Mouse (Mus musculus): ENCODE measurements around the gene Thtpa.

Gene Thtpa

DNA sequence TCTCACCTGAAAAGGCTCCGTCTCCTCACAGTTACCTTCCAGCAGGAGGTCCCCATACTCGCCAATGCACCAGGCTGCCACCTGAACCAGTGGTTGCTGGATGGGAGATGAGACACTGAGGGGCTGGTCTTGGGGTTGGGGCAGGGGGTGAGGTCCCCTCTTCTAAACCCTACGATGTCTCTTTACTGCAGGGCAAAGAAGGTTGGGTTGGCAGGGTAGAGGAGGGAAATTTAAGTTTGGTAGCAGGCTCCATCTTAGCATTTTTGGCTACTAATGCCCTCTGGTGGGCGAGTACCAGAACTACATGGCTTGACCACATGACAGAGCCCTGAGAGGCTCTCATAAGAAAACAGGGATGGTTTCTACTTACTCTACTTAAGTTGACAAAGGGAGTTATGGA, 7.0 kb downstream of the Thtpa start:
- in situ Hi-C loops (cut with MboI; ENCODE audit: unreplicated experiment in 2 of 2): loop anchor here (10.0 to 25.0 kb wide), 2 partner anchors 653 to 661 kb away; partner anchors contain the start of genes Cideb (in 2 of the 2), Ltb4r1 (in 1 of the 2) and Ltb4r2 (in 1 of the 2)

DNA sequence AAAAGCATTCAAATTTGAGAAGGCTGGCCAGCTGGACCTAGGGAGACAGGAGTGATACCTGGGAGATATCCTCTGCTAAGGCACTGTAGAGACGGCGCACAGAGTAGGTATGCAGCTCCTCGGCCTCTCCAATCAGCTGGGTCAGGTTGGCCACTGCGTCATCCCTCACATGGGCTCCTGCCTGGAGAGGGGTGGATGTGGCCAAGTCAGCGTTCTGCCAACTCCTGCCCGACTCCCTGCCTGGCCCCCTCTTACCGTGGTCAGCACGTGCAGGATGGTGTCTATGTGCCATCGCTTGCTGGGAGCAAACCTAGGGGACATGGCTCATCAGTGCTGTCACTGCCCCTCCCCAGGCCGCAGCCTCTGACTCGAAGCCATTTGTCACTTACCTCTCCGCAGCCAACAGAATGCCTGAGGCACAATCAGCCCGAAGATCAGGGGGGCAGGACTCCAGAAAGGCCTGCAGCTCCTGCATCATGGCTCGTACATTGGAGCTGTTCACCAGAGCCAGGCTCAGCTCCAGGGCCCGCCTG, 7.7 kb downstream of the Thtpa start:
- in situ Hi-C loops (cut with MboI; ENCODE audit: unreplicated experiment in 2 of 2): loop anchor here (10.0 to 25.0 kb wide), 2 partner anchors 652 to 660 kb away; partner anchors contain the start of genes Cideb (in 2 of the 2), Ltb4r1 (in 1 of the 2) and Ltb4r2 (in 1 of the 2)

DNA sequence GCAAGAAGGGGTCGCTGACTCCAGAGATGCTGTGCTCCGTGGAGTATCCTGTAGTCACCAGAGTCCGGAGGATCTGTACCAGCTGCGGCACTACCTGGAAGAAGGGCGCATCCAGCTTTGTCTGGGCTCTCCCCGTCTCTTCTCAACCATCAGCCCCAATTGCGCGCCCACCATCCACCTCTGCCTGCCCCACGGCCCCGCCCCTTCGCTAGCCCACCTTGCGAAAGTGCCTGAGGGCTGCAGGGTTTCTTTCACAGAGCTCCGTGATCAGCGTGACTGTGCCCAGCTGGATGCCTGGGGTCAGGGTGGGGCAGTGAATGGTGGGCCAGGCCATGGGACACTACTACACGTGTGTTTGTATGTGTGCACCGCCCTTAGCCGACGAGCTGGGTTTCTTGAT, 9.8 kb downstream of the Thtpa start:
- in situ Hi-C loops (cut with MboI; ENCODE audit: unreplicated experiment in 2 of 2): loop anchor here (10.0 to 25.0 kb wide), 2 partner anchors 650 to 658 kb away; partner anchors contain the start of genes Cideb (in 2 of the 2), Ltb4r1 (in 1 of the 2) and Ltb4r2 (in 1 of the 2)

DNA sequence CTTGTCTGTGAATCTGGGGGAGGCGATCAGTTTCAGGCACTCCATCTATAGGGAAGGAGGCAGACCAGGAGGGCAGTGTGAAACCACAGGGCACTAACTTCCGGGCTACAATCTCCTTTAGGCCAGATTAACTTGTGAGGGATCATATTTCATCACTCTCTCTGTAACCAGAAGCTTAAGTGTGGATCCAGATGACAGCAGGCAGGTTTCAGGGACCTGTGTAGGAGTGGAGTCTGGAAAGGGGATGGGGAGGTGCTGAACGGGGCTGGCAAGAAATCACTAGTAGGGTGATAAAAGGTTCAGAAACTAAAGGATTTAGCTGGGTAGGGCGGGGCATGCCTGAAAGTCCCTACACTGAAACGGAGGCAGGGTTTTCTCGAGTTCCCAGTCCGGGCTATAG, 10.8 kb downstream of the Thtpa start:
- in situ Hi-C loops (cut with MboI; ENCODE audit: unreplicated experiment in 2 of 2): loop anchor here (10.0 to 25.0 kb wide), 2 partner anchors 649 to 657 kb away; partner anchors contain the start of genes Cideb (in 2 of the 2), Ltb4r1 (in 1 of the 2) and Ltb4r2 (in 1 of the 2)

GRCm38 (mm10) chr14:55105836-55106809, 11.5 kb downstream of the Thtpa start, which contains the start of gene Ap1g2:
Gene Ap1g2 (minus strand): TSS chr14:55106593.
- in situ Hi-C loops (cut with MboI; ENCODE audit: unreplicated experiment in 2 of 2): loop anchor here (10.0 to 25.0 kb wide), 2 partner anchors 649 to 656 kb away; partner anchors contain the start of genes Cideb (in 2 of the 2), Ltb4r1 (in 1 of the 2) and Ltb4r2 (in 1 of the 2)

DNA sequence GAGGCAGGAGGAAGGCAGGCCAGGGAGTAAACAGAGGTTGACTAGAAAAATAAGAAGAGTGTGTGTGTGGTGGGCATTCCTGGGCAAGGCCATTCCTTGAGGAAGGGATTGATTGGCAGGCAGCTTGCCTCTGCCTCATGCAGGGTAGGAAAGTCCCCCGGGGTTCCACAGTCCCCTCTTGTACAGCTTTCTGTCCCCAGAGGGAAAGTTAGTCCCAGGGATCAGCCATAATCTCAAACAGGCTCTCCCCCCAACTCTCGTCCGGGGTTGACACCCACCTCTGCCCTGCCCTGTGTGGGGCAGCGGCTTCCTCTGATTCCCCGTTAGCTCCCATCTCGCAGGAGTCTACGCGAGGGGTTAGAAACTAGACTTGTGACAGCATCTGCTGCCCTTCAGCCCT, 12.4 kb downstream of the Thtpa start:
- in situ Hi-C loops (cut with MboI; ENCODE audit: unreplicated experiment in 2 of 2): loop anchor here (10.0 to 25.0 kb wide), 2 partner anchors 648 to 655 kb away; partner anchors contain the start of genes Cideb (in 2 of the 2), Ltb4r1 (in 1 of the 2) and Ltb4r2 (in 1 of the 2)

- in situ Hi-C loops (cut with MboI; ENCODE audit: unreplicated experiment in 2 of 2): loop anchor here (10.0 to 25.0 kb wide), 2 partner anchors 646 to 654 kb away; partner anchors contain the start of genes Cideb (in 2 of the 2), Ltb4r1 (in 1 of the 2) and Ltb4r2 (in 1 of the 2)
These were observed 13.8 kb downstream of the Thtpa start for GRCm38 (mm10) chr14:55108202-55108870.

DNA sequence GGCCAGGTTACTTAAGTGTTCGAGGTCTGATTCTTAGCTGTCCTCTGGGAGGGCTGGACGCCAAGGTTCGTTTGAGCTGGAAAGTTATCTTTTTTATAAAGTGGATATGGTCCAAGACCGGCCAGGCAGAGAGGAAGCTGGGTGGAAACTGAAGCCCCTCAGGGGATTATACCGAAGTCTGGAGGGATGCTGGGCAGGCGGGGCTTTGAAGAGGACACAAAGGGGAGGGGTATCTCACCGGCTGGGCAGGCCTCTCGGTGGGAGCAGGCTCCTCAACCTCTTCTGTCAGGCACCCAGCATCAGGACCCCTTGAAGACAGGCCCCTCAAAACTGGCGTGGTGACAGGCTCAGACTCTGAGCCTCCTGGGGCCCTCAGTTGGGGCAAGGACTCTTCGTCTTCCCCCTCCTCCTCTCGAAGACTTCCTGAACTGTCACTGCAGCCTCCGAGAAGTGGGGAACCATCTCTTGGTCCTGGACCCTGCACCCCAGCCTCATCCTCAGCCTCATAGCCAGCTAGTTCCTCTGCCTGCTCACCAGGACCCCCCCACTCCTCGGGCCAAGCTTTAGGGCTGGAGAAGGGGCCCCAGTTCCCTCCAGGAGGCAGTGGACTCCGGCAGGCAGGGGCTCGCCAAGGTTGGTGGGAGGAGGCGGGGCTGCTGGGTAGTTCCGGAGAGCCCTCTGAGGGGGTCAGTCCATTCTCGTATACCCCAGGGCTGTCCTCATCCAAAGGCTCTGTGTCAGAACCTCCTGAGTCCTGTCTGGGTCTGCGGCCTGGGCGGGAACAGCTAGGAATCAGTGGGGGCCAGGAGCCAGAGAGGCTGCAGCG, 14.7 kb downstream of the Thtpa start:
- in situ Hi-C loops (cut with MboI; ENCODE audit: unreplicated experiment in 2 of 2): loop anchor here (10.0 to 25.0 kb wide), 2 partner anchors 646 to 653 kb away; partner anchors contain the start of genes Cideb (in 2 of the 2), Ltb4r1 (in 1 of the 2) and Ltb4r2 (in 1 of the 2)

DNA sequence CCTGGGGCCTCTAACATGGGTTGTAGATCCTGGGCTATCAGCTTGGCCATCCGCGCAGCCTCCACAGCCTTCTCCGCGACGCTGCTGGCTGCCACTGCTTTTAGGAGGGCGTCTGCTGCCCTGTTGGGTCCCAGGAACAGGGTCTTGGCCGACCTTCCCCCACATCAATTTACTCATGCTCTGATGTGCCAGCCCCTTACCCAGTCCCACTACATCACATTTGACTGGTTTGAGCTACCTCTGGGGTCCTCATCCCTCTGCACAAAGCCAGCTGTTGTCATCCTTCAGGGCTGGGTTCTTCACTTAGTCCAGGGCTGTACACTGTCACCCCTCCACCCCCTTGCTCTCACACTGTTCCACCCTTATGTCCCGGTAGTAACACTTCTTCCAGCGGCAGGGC, 15.5 kb downstream of the Thtpa start:
- in situ Hi-C loops (cut with MboI; ENCODE audit: unreplicated experiment in 2 of 2): loop anchor here in 1 of 2 experiments (25.0 kb wide), 1 partner anchor 652 kb away; the partner anchor contains the start of genes Cideb, Ltb4r1 and Ltb4r2

DNA sequence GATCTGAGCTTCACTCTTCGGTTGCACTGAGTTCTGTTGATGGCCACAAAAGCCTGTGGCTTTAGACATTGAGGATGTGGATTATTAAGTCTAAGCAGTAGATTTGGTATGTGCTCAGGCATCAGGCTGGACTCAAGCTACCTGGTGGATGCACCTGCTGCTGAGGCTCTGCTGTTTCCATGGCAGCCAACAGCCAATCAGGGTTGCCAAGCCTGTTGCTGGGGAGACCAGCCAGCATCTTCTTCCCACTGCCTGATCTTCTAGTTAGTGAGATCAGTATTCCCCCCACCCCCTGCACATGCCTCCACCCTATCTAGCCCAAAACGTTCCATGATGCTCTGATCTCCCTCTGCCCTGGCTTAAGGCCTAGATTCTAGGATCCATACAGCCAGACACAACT, 17.1 kb downstream of the Thtpa start:
- in situ Hi-C loops (cut with MboI; ENCODE audit: unreplicated experiment in 2 of 2): loop anchor here in 1 of 2 experiments (25.0 kb wide), 1 partner anchor 651 kb away; the partner anchor contains the start of genes Cideb, Ltb4r1 and Ltb4r2

GRCm38 (mm10) chr14:55113351-55113974, 18.9 kb downstream of the Thtpa start:
- in situ Hi-C loops (cut with MboI; ENCODE audit: unreplicated experiment in 2 of 2): loop anchor here in 1 of 2 experiments (25.0 kb wide), 1 partner anchor 649 kb away; the partner anchor contains the start of genes Cideb, Ltb4r1 and Ltb4r2

GRCm38 (mm10) chr14:55113975-55114645, 19.5 kb downstream of the Thtpa start:
- in situ Hi-C loops (cut with MboI; ENCODE audit: unreplicated experiment in 2 of 2): loop anchor here in 1 of 2 experiments (25.0 kb wide), 1 partner anchor 648 kb away; the partner anchor contains the start of genes Cideb, Ltb4r1 and Ltb4r2

DNA sequence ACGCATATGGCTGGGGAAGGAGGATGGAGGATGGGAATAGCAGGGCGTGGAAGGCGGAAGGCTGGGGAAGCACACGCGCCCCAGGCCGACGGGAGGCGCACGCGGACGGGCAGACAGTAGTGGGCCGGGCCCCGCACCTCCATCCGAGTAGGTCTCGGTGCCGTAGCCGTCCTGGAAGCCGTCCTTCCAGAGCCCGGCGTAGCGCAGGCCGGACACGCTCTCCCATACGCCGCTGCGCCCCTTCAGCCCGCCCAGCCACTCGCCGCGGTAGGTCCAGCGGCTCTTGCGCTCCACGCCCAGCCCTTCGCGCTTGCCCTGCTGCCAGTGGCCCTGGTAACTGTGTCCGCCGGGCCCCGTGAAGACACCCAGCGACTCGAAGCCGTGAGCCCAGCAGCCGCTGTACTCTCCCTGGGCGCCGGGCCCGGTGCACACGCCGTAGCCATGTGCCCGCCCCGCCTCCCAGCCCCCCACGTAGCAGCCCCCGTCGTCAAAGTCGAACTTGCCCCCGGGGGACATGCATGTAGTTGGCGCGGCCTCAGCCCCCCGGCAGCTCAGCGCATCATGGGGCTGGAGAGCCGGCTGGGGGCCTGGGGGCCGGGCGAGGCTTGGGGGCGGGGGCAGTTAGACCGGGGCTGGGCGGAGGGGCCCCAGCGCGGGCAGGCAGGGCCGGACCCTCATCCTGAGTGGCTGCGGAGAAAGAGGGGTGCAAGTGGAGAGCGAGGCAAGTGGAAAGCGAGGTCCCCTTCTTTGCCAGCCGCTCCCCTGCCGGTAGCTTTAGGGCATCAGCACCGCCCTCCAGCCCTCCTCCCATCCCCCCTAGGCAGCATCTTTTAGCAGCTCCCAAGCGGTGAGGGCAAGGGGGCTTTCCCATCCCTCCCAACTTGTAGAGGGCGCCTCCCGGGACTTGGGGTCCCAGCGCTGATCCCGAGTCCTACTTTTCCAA, 20.4 kb downstream of the Thtpa start:
- in situ Hi-C loops (cut with MboI; ENCODE audit: unreplicated experiment in 2 of 2): loop anchor here in 1 of 2 experiments (25.0 kb wide), 1 partner anchor 647 kb away; the partner anchor contains the start of genes Cideb, Ltb4r1 and Ltb4r2

DNA sequence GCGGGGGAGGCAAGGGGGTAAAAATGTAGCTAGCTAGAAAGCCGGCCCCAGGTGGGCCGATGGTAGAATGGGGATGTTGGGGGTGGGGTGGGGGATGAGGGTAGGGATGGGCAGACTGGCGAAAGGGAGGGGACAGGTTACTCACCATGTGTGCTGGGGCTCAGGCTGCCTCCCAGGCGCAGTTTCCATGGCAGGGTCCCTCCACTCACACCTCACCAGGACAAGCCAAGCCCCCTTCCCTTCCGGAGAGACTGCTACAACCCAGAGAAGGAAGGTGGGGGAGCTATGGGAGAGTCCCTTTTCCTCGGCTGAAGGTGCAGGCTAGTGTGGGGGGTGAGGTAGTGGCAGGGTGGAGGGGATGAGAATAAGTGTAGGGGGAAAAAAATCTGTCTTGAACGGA, 21.3 kb downstream of the Thtpa start:
- in situ Hi-C loops (cut with MboI; ENCODE audit: unreplicated experiment in 2 of 2): loop anchor here in 1 of 2 experiments (25.0 kb wide), 1 partner anchor 646 kb away; the partner anchor contains the start of genes Cideb, Ltb4r1 and Ltb4r2

DNA sequence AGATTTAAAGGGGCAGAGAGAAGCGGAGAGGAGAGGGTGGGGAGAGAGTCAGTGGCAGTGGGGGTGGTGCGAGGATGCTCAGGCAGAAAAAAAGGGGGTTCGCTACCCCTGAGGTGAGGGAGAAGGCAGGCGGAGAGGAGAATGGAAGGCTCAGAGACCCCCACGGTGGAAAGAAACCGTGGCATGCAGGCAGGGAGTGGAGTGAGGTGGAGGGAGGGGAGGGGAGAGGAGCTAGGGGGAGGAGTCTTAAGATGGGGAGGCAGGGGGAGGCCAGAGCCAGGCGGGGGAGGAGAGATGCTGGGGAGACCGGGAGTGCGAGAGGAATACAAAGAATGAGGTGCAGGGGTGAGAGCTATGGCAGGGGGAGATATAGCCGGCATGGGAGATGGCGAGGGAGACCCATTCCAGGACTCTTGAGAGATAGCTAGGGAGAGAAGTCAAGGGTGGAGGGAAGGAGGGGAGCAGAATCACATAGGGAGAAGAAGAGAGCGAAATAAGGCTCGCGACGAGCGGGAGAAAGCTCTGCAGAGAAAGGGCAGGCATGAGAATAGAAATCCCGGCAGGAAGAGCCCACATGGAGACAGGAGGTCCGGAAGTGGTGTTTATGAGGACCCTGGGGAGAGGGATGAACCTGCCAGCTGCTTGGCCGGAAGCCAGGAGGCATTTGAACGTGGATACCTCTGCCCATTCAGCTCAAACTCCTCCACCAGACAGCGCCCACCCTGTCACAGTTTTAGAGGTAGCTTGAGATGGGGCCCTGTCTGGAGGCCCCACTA, 22.0 kb downstream of the Thtpa start, which contains the start of gene Jph4:
Gene Jph4, minus strand, starts transcription at position 511 of the 776 bp plus-strand sequence.
- in situ Hi-C loops (cut with MboI; ENCODE audit: unreplicated experiment in 2 of 2): loop anchor here in 1 of 2 experiments (25.0 kb wide), 1 partner anchor 646 kb away; the partner anchor contains the start of genes Cideb, Ltb4r1 and Ltb4r2
